Mouse (Mus musculus): Measurements from ENCODE around the gene Gab2. TPM values are rescaled to one million over a fixed set of nuclear protein-coding genes. Genes with fewer than 3 reads are reported as not detected.

Gab2 gene
- polyA plus RNA-seq, 1 experiment from 2014 or later = 2.1 TPM

GRCm38 (mm10) chr7:97079651-97080365, 1.6 kb upstream of the Gab2 start:
- Histone ChIP-seq H3K4me2 (no peak overlapping the region), H3K27ac (no peak overlapping the region), H3K4me3 (replicated peaks) (no peak overlapping the region), H3K9ac (no peak overlapping the region), H3K27me3 (no peaks in the 10 kb centered on the region), H3K9me3 (replicated peaks) (no peaks in the 10 kb centered on the region), H3K4me1 (replicated peaks) (peaks cover 46% of the 10 kb centered on the region), H3K36me3 (no peaks in the 10 kb centered on the region)
- ATAC-seq (ENCODE audit: low read depth) (no peak), DNase-seq (no peak)
- WGBS (ENCODE audit: insufficient replicate concordance) = 70% methylated on average over 4 of the region's 4 CpGs

GRCm38 (mm10) chr7:97080621-97081241, 655 bp upstream of the Gab2 start:
- Histone ChIP-seq H3K4me3 (replicated peaks) (peak overlapping the region; percentile 92), H3K4me2 (peak overlapping the region; percentile 95), H3K36me3 (no peaks in the 10 kb centered on the region), H3K9me3 (replicated peaks) (no peaks in the 10 kb centered on the region), H3K27ac (peak overlapping the region; percentile 86), H3K9ac (peak overlapping the region; percentile 93), H3K27me3 (no peaks in the 10 kb centered on the region), H3K4me1 (replicated peaks) (peaks cover 48% of the 10 kb centered on the region)
- no peak for ATAC-seq (ENCODE audit: low read depth)
- DNase-seq = no peak
- WGBS (ENCODE audit: insufficient replicate concordance) = 48% methylated on average over 4 of the region's 4 CpGs

- H3K9me3 ChIP-seq (replicated peaks) = no peaks in the 10 kb centered on the region
- no peak for DNase-seq
- H3K9ac ChIP-seq = peak overlapping the region; percentile 93
- no peak; the same call in 1 of the 2 replicates for ATAC-seq (ENCODE audit: low read depth)
- no peaks in the 10 kb centered on the region for H3K27me3 ChIP-seq
- under 1% methylated on average over 37 of the region's 38 CpGs for WGBS (ENCODE audit: insufficient replicate concordance)
- peak overlapping the region; percentile 86 for H3K27ac ChIP-seq
- no peaks in the 10 kb centered on the region for H3K36me3 ChIP-seq
- H3K4me1 ChIP-seq (replicated peaks) = peaks cover 51% of the 10 kb centered on the region
- H3K4me2 ChIP-seq = peak overlapping the region; percentile 95
- peak overlapping the region; percentile 92 for H3K4me3 ChIP-seq (replicated peaks)
Measured at GRCm38 (mm10) chr7:97081959-97082218, 503 bp downstream of the Gab2 start.

GRCm38 (mm10) chr7:97082219-97083101, 1.1 kb downstream of the Gab2 start:
- Histone ChIP-seq H3K9ac (peak overlapping the region; percentile 93), H3K4me3 (replicated peaks) (peak overlapping the region; percentile 92), H3K4me2 (peak overlapping the region; percentile 95), H3K27ac (peak overlapping the region; percentile 86), H3K27me3 (no peaks in the 10 kb centered on the region), H3K4me1 (replicated peaks) (peaks cover 48% of the 10 kb centered on the region), H3K36me3 (no peaks in the 10 kb centered on the region), H3K9me3 (replicated peaks) (no peaks in the 10 kb centered on the region)
- under 1% methylated on average over 35 of the region's 40 CpGs for WGBS (ENCODE audit: insufficient replicate concordance)
- ATAC-seq (ENCODE audit: low read depth) = peak; percentile 11; the same call in 1 of the 2 replicates
- DNase-seq = peak; percentile 29

GRCm38 (mm10) chr7:97083579-97083978, 2.2 kb downstream of the Gab2 start:
- H3K4me1 ChIP-seq (replicated peaks) = peaks cover 48% of the 10 kb centered on the region
- no peaks in the 10 kb centered on the region for H3K36me3 ChIP-seq
- no peaks in the 10 kb centered on the region for H3K9me3 ChIP-seq (replicated peaks)
- H3K4me2 ChIP-seq = peak overlapping the region; percentile 95
- peak overlapping the region; percentile 86 for H3K27ac ChIP-seq
- H3K27me3 ChIP-seq = no peaks in the 10 kb centered on the region
- 71% methylated on average over 9 of the region's 9 CpGs for WGBS (ENCODE audit: insufficient replicate concordance)
- H3K4me3 ChIP-seq (replicated peaks) = peak overlapping the region; percentile 92; the same call in 1 of the 2 replicates
- ATAC-seq (ENCODE audit: low read depth) (no peak), DNase-seq (no peak)
- no peak overlapping the region for H3K9ac ChIP-seq

GRCm38 (mm10) chr7:97084181-97084580, 2.8 kb downstream of the Gab2 start:
- H3K9ac ChIP-seq = no peak overlapping the region
- 94% methylated on average over 1 of the region's 1 CpGs for WGBS (ENCODE audit: insufficient replicate concordance)
- no peaks in the 10 kb centered on the region for H3K27me3 ChIP-seq
- no peak overlapping the region for H3K27ac ChIP-seq
- no peak for ATAC-seq (ENCODE audit: low read depth)
- H3K4me2 ChIP-seq = no peak overlapping the region
- H3K9me3 ChIP-seq (replicated peaks) = no peaks in the 10 kb centered on the region
- peaks cover 47% of the 10 kb centered on the region for H3K4me1 ChIP-seq (replicated peaks)
- H3K4me3 ChIP-seq (replicated peaks) = no peak overlapping the region
- no peak for DNase-seq
- H3K36me3 ChIP-seq = no peaks in the 10 kb centered on the region

GRCm38 (mm10) chr7:97085291-97085690, 3.9 kb downstream of the Gab2 start:
- H3K9ac ChIP-seq = no peak overlapping the region
- no peak overlapping the region for H3K4me3 ChIP-seq (replicated peaks)
- H3K4me2 ChIP-seq = no peak overlapping the region
- no peaks in the 10 kb centered on the region for H3K27me3 ChIP-seq
- no peaks in the 10 kb centered on the region for H3K36me3 ChIP-seq
- ATAC-seq (ENCODE audit: low read depth) = no peak
- WGBS (ENCODE audit: insufficient replicate concordance) = 8% methylated on average over 4 of the region's 4 CpGs
- H3K27ac ChIP-seq = no peak overlapping the region
- DNase-seq = no peak
- H3K9me3 ChIP-seq (replicated peaks) = no peaks in the 10 kb centered on the region
- H3K4me1 ChIP-seq (replicated peaks) = peaks cover 43% of the 10 kb centered on the region

- Histone ChIP-seq H3K9me3 (replicated peaks) (no peaks in the 10 kb centered on the region), H3K9ac (no peak overlapping the region), H3K4me1 (replicated peaks) (0 out of 2 replicates have a peak, but pooled peaks cover 2% of the 10 kb centered on the region), H3K4me3 (replicated peaks) (no peak overlapping the region), H3K27ac (no peak overlapping the region), H3K36me3 (no peaks in the 10 kb centered on the region), H3K4me2 (no peak overlapping the region), H3K27me3 (no peaks in the 10 kb centered on the region)
- whole genome bisulfite sequencing (ENCODE audit: insufficient replicate concordance) = 40% methylated on average over 3 of the region's 3 CpGs
- ATAC-seq (ENCODE audit: low read depth) (no peak), DNase-seq (no peak)
Measured at GRCm38 (mm10) chr7:97094241-97094640, 12.9 kb downstream of the Gab2 start.

GRCm38 (mm10) chr7:97108119-97108518, 26.7 kb downstream of the Gab2 start:
- DNase-seq = no peak
- Histone ChIP-seq H3K9me3 (replicated peaks) (no peaks in the 10 kb centered on the region), H3K27me3 (no peaks in the 10 kb centered on the region), H3K27ac (no peak overlapping the region), H3K4me2 (no peak overlapping the region), H3K4me1 (replicated peaks) (peaks cover 11% of the 10 kb centered on the region), H3K36me3 (no peaks in the 10 kb centered on the region), H3K9ac (no peak overlapping the region), H3K4me3 (replicated peaks) (no peak overlapping the region)
- no peak for ATAC-seq (ENCODE audit: low read depth)
- WGBS (ENCODE audit: insufficient replicate concordance) = 59% methylated on average over 3 of the region's 3 CpGs

GRCm38 (mm10) chr7:97128949-97129348, 47.6 kb downstream of the Gab2 start:
- no peaks in the 10 kb centered on the region for H3K9me3 ChIP-seq (replicated peaks)
- H3K4me1 ChIP-seq (replicated peaks) = no peaks in the 10 kb centered on the region
- no peak overlapping the region for H3K9ac ChIP-seq
- no peak overlapping the region for H3K4me3 ChIP-seq (replicated peaks)
- peaks cover 4% of the 10 kb centered on the region; the same call in 1 of the 2 replicates for H3K36me3 ChIP-seq
- no peaks in the 10 kb centered on the region for H3K27me3 ChIP-seq
- ATAC-seq (ENCODE audit: low read depth) = no peak
- no peak for DNase-seq
- H3K27ac ChIP-seq = no peak overlapping the region
- H3K4me2 ChIP-seq = no peak overlapping the region
- WGBS (ENCODE audit: insufficient replicate concordance) = 60% methylated on average over 1 of the region's 1 CpGs

- WGBS (ENCODE audit: insufficient replicate concordance) = 51% methylated on average over 3 of the region's 3 CpGs
- DNase-seq (no peak), ATAC-seq (ENCODE audit: low read depth) (no peak)
- Histone ChIP-seq H3K9me3 (replicated peaks) (no peaks in the 10 kb centered on the region), H3K4me3 (replicated peaks) (no peak overlapping the region), H3K9ac (no peak overlapping the region), H3K4me1 (replicated peaks) (no peaks in the 10 kb centered on the region), H3K36me3 (peaks cover 4% of the 10 kb centered on the region; the same call in 1 of the 2 replicates), H3K27me3 (no peaks in the 10 kb centered on the region), H3K27ac (no peak overlapping the region), H3K4me2 (no peak overlapping the region)
Measured at GRCm38 (mm10) chr7:97136453-97136852, 55.1 kb downstream of the Gab2 start.
